Mouse (Mus musculus): ENCODE results near the gene Fgfr2. TPM values are rescaled to one million over a fixed set of nuclear protein-coding genes. Genes with fewer than 3 reads are reported as not detected.

Gene Fgfr2
- polyA plus RNA-seq, 3 experiments from 2014 or later: 0.27 TPM; not detected in 2

GRCm38 (mm10) chr7:132439916-132440315 lies 683.2 kb downstream of the Fgfr2 start:
- ATAC-seq: no peak

DNA sequence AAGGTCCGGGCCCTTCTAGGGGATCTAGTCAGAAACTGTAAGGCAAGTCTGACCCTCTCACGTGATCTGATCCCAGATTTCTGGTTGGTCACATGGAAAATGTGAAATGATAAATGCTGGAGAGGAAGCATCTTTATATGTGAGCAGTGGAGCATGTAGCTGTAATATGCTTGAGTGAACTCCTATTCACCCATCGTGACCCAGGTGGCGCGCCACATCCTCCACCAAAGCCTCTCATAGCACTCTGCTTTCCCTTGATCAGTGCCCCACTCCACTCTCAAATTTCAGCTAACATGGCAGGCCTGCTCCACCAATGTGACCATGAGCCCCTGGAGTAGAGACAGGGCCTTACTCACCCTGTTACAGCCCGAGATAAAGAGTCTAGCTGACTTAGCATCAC lies 685.1 kb downstream of the Fgfr2 start:
- no peak for ATAC-seq

- no peak for ATAC-seq
Observed at GRCm38 (mm10) chr7:132437431-132437830, 685.7 kb downstream of the Fgfr2 start.

GRCm38 (mm10) chr7:132435486-132436055 lies 687.6 kb downstream of the Fgfr2 start:
- no peak for ATAC-seq

DNA sequence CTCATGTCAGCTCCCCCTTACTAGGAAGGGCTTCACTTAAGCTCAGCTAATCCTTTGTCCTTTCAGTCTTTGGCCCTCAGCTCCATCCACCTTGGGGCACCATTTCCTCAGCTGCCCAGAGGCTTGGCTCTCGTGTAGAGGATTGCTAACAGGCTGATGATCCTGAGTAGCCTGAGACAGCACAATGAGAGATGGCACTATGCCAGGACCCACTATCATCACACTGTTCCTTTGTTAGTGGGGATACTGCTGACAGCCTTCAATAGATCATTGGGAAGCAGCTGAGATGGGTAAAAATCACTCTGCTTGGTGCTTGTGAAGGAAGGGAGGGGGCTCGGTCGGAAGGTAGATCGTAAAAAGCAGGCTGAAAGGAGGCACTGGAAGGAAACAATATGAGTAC lies 693.8 kb downstream of the Fgfr2 start:
- ATAC-seq: no peak

DNA sequence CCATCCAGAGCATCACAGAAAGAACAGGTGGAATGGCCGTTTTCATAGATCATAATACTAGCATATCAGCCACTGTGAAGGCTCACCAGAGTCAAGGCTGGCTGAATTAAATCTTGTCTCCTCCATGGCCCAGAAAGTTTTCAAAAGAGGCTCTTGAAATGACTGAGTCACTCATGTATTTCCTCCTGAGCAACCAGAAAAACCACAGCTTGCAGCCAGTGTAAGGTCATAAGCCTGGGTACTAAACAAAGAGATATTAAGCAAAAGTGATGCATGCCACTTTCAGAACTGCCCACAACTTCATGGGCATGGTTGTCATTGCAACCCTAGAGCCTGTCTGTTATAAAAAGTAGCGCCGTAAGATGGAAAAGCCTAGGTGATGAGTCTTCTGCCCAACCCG lies 694.8 kb downstream of the Fgfr2 start:
- no peak for ATAC-seq

DNA sequence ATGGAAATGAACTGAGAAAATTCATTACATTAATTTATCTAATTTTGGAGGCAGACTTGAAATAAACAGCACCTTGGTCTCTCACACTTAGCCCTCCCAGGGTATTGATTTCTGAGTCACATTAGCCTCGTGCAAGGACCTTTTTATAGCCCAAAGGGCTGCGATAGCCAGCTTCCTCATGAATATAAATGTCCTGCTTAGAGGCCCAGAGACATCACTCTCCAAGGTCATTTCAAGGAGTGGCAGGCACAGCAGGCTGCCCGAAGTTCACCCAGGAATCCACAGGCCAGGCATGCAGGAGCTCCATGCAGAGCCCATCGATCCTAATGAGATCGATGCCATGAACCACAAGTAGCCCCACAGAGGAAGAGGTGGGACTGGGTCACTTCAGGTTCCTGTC lies 697.1 kb downstream of the Fgfr2 start:
- ATAC-seq: no peak

DNA sequence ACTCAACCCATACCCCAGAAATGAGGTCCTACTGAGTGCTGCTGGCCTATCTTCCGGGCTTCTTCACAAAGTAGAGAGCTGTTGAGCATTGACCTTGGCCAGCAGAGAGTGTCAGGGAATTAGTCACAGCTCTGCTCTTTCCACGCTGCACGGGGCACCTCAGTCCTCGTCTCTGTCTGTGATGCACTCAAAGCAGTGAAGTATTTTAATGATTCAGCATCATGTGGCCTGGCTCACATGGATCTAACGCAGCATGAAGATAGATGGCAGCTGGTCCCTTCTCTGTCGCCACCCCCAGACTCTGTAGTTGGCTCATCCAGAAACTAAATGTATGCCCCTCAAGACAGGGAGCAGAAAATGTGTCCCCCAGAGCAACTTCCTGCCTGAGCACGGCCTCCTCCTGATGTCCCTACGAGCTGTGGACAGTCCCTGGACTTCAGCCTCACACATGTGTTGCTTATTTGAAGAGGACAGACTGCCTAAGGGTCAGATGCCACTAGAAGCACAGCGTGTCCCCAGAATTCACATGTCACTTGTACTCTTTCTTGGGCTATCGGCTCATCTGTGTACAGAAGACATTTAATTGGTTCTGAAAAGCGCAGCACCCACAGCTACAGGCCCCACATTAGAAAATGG lies 697.7 kb downstream of the Fgfr2 start:
- ATAC-seq: no peak

GRCm38 (mm10) chr7:132423570-132423969 lies 699.6 kb downstream of the Fgfr2 start:
- no peak for ATAC-seq

GRCm38 (mm10) chr7:132419378-132420255 lies 703.5 kb downstream of the Fgfr2 start:
- no peak for ATAC-seq

DNA sequence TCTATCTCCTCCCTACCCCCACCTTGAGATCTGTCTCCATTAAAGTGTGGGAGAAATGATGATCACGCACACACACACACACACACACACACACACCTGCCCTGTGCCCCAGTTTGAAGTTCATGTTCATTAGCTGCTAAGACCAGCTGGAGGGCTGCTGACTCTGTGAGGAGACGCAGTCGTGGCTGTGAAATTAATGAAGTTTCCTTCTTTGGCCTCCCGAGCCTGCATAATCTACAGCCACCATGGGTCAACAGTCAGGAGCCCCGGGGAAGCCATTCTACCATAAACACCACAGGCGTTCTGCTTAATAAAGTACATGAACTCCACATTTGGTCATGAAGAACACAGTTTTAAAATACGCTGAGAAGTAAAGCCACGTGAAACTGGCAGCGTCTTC lies 706.3 kb downstream of the Fgfr2 start:
- no peak for ATAC-seq

GRCm38 (mm10) chr7:132415866-132416265 lies 707.3 kb downstream of the Fgfr2 start:
- ATAC-seq: no peak

- no peak for ATAC-seq
Observed at GRCm38 (mm10) chr7:132412520-132412919, 710.6 kb downstream of the Fgfr2 start.

GRCm38 (mm10) chr7:132411708-132412107 lies 711.4 kb downstream of the Fgfr2 start:
- ATAC-seq: no peak

- no peak for ATAC-seq
Observed at GRCm38 (mm10) chr7:132410958-132411357, 712.2 kb downstream of the Fgfr2 start.

DNA sequence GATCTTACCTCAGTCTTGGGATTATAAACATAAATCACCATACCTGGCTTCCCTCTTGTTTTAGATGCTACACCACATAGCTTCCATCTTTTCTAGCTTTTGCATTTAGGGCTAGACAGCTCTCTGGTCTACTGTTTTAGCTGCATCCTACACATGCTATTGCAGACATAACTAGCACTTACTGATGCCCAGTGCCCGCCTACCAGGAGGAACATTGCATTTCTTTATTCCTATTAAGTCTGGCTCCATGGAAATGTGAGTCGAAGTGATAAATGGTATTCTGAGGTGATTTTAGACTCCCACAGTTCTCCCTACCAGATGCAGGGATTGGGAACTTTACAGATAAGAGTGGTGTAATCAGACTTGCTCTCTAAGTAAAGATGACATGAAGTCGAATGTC lies 713.3 kb downstream of the Fgfr2 start:
- no peak for ATAC-seq

DNA sequence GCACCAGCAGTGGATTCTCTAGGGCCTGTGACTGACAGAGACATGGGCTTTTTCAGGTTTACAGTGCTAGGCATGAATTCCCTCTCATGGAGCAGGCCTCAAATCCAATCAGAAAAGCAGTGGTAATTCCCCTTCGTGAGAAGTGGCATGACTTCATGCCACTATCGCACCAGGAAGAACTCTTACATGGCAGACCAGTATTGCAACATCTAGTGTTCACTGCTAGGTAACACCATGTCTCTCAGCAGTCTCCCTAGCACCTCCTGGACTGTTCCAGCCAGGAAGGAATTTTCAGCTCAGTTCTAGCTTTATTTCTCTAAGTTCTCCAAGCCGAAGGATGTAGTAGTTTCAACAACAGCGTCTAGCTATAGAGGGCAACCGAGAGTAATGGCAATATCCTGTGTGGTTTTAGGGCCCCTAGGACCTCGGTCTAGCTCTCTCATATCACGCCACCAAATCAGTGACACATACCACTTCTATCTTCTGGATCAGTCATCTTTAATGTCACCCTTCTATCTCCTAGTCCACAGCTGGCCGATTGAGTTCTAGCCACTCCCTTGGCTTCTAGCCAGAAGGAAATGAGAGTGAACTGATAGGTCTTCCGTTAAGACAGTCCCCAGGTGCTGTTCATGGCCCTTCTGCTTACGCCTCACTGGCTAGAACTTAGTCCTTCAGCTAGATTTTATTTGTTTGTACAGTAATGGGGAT lies 720.6 kb downstream of the Fgfr2 start:
- peak; percentile 92 for ATAC-seq

GRCm38 (mm10) chr7:132398487-132398886 lies 724.7 kb downstream of the Fgfr2 start:
- no peak for ATAC-seq

DNA sequence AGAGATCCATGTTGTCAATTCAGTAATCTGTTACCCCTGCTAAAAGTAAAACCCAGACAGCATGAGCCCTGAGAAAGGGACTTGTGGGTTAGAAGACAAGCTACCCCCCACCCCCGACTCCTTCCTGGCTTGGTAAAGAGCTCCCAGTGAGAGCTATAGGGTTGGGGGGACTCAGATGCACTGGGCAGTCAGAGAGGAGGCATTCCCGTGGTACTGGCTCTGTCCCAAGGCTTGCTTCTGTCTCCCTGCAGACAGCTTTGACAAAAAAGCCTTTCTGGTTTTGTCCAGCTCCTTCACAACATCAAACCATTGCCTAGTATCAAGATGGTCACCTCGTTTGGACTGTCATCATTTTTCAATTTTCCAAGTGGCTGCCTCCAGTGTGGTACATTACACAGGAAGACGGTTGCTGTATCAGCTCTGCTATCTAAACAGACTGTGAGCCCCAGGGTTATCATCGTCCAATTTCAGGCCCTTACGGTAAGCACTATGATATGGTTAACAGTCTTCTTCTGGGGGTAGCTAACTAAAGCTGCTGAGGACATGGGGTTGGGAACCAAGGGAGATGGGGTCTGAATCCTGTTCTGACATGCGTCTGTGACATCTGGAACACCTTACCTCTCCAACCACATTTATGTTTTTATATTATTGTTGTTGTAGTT lies 726.4 kb downstream of the Fgfr2 start:
- no peak for ATAC-seq

DNA sequence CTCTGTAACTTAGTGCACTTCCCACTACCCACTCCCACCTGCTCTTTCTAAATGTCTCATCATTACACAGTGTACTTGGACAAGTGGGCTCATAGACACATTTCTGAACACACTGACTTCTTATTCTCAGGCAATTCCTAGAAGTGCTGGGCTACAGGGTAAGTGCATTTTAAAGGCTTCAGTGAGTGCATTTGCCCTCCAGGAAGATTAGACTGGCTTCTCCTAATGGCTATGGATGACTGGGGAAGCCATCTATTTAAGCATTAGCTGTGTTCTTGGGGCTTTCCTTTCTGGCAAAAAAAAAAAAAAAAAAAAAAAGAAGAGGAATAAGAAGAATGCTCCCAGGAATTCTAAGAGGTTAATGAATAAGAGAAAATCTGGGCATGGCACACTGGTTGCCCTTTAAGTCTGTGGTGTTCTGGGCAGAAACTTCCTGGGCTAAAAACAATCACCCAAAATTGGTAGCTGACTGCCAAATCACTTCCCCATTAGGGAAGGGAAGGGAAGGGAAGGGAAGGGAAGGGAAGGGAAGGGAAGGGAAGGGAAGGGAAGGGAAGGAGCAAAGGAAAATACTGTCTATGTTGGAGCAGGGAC lies 729.5 kb downstream of the Fgfr2 start:
- no peak for ATAC-seq

DNA sequence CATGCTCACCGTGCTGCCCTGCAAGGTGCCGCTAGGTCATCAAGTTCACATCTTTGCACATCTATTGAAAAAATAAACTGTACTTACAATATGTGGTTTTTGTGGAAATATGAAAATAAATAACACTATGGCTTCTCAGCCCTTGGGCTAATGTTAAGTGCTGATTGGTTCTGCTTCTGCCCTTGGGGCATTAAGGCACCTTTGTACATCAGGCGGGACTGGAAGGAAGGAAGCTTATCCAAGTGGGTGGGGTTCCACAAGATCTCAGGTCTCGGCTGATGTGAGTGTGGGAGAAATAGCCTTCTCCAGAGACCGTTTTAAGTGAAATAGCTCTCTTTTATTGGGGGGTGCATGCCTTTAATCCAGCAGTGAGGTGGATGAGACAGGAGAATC lies 730.1 kb downstream of the Fgfr2 start:
- ATAC-seq: no peak

Data from inflammation-experienced regulatory T-cells, adult 6 months (primary cell).